Mouse (Mus musculus) stomach, postnatal 0 days (tissue): Measurements from ENCODE around the gene 4931409K22Rik.

Experiments used
- CTCF ChIP-seq: IDR thresholded peaks from 2 replicates; pipeline ENCODE4 v1.5.1; 2016; ENCODE audit warnings: antibody characterized with exemption, low read depth, mild to moderate bottlenecking, moderate library complexity
- EP300 ChIP-seq: optimal IDR thresholded peaks from 2 replicates; pipeline ENCODE3; 2016; ENCODE audit warnings: antibody characterized with exemption

GRCm38 (mm10) chr5:24575948-24576347, 19.3 kb upstream of the 4931409K22Rik start:
- TF ChIP-seq CTCF, result no peak
- TF ChIP-seq EP300, result no peak
